Mouse (Mus musculus): ENCODE measurements at regions not wholly inside any gene's neighbourhood (a gene's known extent, or its start where the extent isn't known, plus 50 kb on each side); places are given as distances from the start of the nearest gene placed in this dataset.

GRCm38 (mm10) chr5:64467856-64468255, 311.8 kb downstream of the Tbc1d1 start:
- Histone ChIP-seq H3K27me3 (replicated peaks) (no peaks in the 10 kb centered on the region), H3K4me3 (no peak overlapping the region), H3K9ac (no peak overlapping the region), H3K9me3 (no peaks in the 10 kb centered on the region), H3K36me3 (no peaks in the 10 kb centered on the region), H3K27ac (no peak overlapping the region), H3K4me1 (no peaks in the 10 kb centered on the region), H3K4me2 (replicated peaks) (no peak overlapping the region)
- WGBS: 92% methylated on average over 3 of the region's 3 CpGs
- no peak for ATAC-seq (ENCODE audit: low FRiP score, low read depth)

- Histone ChIP-seq H3K27me3 (replicated peaks) (no peaks in the 10 kb centered on the region), H3K36me3 (no peaks in the 10 kb centered on the region), H3K4me3 (no peak overlapping the region), H3K9ac (no peak overlapping the region), H3K27ac (no peak overlapping the region), H3K4me2 (replicated peaks) (no peak overlapping the region), H3K4me1 (no peaks in the 10 kb centered on the region), H3K9me3 (no peaks in the 10 kb centered on the region)
- no peak for ATAC-seq (ENCODE audit: low FRiP score, low read depth)
- 85% methylated on average over 7 of the region's 7 CpGs for WGBS
Measured at GRCm38 (mm10) chr5:64468307-64468706, 312.2 kb downstream of the Tbc1d1 start.

DNA sequence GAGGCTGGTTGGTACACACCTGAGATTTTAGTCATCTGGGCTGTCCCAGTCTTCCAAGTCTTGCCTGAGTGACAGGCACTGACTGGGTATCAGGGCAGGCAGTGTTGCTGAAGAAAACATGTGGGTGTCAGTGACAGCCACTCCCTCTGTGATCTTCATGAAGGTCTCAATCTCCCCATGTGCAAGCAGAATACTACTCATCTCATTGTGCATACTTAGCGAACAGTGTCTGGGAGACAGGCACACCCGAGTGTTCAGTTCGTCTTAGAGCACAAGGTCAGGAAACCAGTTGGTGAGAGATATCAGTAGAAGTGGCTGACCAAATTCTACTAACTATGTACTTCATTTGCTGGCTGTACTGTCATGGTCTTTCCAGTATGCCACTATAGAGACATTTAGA, 315.9 kb downstream of the Tbc1d1 start:
- ATAC-seq (ENCODE audit: low FRiP score, low read depth): no peak
- Histone ChIP-seq H3K36me3 (no peaks in the 10 kb centered on the region), H3K9ac (no peak overlapping the region), H3K4me1 (peaks cover 5% of the 10 kb centered on the region; the same call in 1 of the 2 replicates), H3K4me3 (no peak overlapping the region), H3K27me3 (replicated peaks) (0 out of 2 replicates have a peak, but pooled peaks cover 5% of the 10 kb centered on the region), H3K4me2 (replicated peaks) (no peak overlapping the region), H3K27ac (no peak overlapping the region), H3K9me3 (no peaks in the 10 kb centered on the region)
- WGBS: 92% methylated on average over 3 of the region's 3 CpGs

- no peak overlapping the region for H3K27ac ChIP-seq
- no peak overlapping the region for H3K4me3 ChIP-seq
- 87% methylated on average over 10 of the region's 10 CpGs for WGBS
- 0 out of 2 replicates have a peak, but pooled peaks cover 5% of the 10 kb centered on the region for H3K27me3 ChIP-seq (replicated peaks)
- H3K36me3 ChIP-seq: no peaks in the 10 kb centered on the region
- peaks cover 6% of the 10 kb centered on the region; the same call in 1 of the 2 replicates for H3K4me1 ChIP-seq
- no peak overlapping the region for H3K4me2 ChIP-seq (replicated peaks)
- no peak for ATAC-seq (ENCODE audit: low FRiP score, low read depth)
- no peak overlapping the region for H3K9ac ChIP-seq
- no peaks in the 10 kb centered on the region for H3K9me3 ChIP-seq
Measured at GRCm38 (mm10) chr5:64472415-64472814, 316.3 kb downstream of the Tbc1d1 start.

DNA sequence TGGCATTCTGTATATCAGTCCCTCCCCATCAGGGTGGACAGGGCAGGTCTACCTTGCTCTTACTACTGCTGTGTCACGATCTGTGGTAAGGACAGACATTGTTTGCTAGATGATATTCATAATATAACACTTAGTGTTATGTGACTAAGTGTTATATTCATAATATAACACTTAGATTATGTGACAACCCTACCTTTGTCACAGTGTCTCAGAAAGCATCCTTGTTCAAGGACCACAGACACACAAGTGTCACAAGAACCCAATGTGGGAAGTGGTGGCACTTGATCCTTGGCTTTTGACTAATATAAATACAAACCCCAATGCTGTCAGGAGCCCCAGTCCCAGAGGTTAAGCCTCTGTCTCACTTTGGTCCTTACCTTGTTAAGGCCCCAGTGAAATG, 318.8 kb downstream of the Tbc1d1 start:
- Histone ChIP-seq H3K27me3 (replicated peaks) (0 out of 2 replicates have a peak, but pooled peaks cover 5% of the 10 kb centered on the region), H3K4me3 (no peak overlapping the region), H3K4me1 (peaks cover 6% of the 10 kb centered on the region; the same call in 1 of the 2 replicates), H3K36me3 (no peaks in the 10 kb centered on the region), H3K27ac (no peak overlapping the region), H3K4me2 (replicated peaks) (no peak overlapping the region), H3K9ac (no peak overlapping the region), H3K9me3 (no peaks in the 10 kb centered on the region)
- no peak for ATAC-seq (ENCODE audit: low FRiP score, low read depth)
- WGBS: 91% methylated on average over 1 of the region's 1 CpGs

DNA sequence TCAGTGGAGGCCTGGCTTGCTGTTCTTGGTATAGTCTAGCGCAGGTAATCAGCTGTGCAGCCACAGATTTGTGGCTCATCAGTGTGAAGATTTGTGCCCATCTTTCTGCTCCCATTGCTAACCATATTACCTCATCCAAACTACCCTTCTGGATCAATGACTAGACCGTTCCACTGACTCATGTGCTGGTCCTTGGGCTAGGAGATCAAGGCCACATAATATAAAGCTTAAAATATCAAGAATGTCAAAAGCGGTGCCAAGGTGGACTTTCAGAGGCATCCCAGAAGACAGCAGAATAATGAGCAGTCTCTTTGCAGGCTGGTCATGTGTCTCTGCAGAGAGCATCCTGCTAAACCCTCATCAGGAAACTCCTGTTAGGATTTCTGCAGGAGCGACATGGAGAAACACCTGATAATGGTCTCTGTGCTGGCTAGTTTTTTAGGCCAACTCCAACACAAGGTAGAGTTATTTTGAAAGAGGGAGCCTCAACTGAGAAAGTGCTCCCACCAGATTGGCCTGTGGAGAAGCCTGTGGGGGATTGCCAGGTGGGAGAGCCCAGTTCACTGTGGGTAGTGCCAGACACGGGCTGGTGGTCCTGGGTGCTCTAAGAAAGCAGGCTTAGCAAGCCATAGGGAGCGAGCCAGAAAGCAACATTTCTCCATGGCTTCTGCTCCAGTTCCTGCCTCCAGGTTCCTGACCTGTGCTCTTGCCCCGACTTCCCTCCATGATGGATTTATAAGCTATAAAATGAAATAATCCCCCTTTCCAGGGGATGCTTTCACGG, 319.8 kb downstream of the Tbc1d1 start:
- Histone ChIP-seq H3K9me3 (no peaks in the 10 kb centered on the region), H3K4me3 (no peak overlapping the region), H3K4me1 (peaks cover 6% of the 10 kb centered on the region; the same call in 1 of the 2 replicates), H3K27me3 (replicated peaks) (0 out of 2 replicates have a peak, but pooled peaks cover 5% of the 10 kb centered on the region), H3K4me2 (replicated peaks) (no peak overlapping the region), H3K9ac (no peak overlapping the region), H3K27ac (no peak overlapping the region), H3K36me3 (no peaks in the 10 kb centered on the region)
- ATAC-seq (ENCODE audit: low FRiP score, low read depth): no peak; the same call in 1 of the 2 replicates
- WGBS: 66% methylated on average over 8 of the region's 8 CpGs

DNA sequence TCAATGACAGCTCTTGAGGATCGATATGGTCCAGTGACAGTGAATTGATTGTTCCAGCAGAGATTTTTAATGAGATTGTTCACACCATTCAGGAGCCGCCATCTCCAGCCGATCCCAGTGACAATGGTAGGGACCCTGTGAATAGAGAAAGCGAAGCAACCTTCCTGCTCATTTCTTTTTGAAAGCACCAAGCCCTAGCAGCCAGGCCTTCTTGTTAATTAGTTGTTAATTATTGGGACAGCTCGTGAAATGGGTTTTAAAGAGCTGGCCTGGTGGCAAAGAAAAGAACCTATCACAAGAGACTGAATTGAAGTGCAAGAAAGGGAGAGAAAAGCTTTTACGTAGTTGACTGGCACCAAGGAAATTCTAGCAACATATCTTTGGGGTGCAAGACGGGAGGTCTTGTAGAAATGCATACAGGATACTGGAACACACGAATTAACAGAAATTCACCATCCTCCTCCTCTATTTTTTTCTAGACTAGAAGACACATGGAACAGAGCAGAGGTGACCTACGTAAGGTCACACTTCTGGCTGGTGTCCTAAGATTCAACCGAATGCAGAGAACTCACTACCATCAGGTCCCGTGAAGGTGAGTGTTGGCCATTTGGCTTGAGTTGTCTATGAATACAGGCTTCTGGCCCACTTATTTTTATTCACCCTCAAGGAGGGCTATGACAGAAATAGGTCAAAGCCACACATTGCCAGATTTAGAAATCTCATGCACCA, 320.7 kb downstream of the Tbc1d1 start:
- Histone ChIP-seq H3K9ac (no peak overlapping the region), H3K4me2 (replicated peaks) (no peak overlapping the region), H3K27ac (no peak overlapping the region), H3K9me3 (no peaks in the 10 kb centered on the region), H3K4me3 (no peak overlapping the region), H3K36me3 (no peaks in the 10 kb centered on the region), H3K4me1 (peaks cover 6% of the 10 kb centered on the region; the same call in 1 of the 2 replicates), H3K27me3 (replicated peaks) (0 out of 2 replicates have a peak, but pooled peaks cover 5% of the 10 kb centered on the region)
- ATAC-seq (ENCODE audit: low FRiP score, low read depth): peak; percentile 61
- 40% methylated on average over 11 of the region's 11 CpGs for WGBS

GRCm38 (mm10) chr5:64478143-64478542, 322.0 kb downstream of the Tbc1d1 start:
- H3K4me2 ChIP-seq (replicated peaks): no peak overlapping the region
- no peak overlapping the region for H3K9ac ChIP-seq
- H3K9me3 ChIP-seq: no peaks in the 10 kb centered on the region
- WGBS: 91% methylated on average over 13 of the region's 13 CpGs
- H3K4me3 ChIP-seq: no peak overlapping the region
- ATAC-seq (ENCODE audit: low FRiP score, low read depth): no peak
- no peaks in the 10 kb centered on the region for H3K36me3 ChIP-seq
- peaks cover 6% of the 10 kb centered on the region; the same call in 1 of the 2 replicates for H3K4me1 ChIP-seq
- 0 out of 2 replicates have a peak, but pooled peaks cover 5% of the 10 kb centered on the region for H3K27me3 ChIP-seq (replicated peaks)
- no peak overlapping the region for H3K27ac ChIP-seq

DNA sequence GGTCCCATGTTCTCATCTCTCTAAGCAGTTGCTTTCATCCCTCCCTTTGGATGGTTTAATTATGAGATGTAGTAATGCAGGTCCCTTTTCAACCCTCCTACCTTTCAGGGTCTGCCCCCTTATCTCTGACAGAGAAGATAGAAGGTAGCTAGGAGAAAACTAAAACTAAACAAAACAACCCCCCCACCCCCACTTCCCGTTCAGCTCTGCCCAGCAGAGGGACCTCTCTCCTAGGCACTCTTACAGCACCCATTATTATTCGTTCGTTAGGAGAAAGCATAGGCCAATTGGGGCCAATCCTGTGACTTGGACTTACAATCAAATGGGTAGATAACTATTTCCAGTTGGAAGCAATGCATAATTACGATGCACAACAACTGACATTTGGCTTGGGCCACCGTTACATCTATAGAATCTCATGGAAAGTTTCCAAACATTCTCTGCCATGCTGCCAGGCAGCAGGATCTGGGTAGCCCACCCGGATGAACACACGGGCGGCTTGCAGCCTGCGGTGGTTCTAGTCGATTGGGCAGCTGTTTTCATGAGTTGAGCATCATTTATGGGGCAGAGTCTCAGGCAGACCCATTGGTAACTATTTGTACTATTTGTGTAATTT, 322.6 kb downstream of the Tbc1d1 start:
- Histone ChIP-seq H3K27me3 (replicated peaks) (0 out of 2 replicates have a peak, but pooled peaks cover 5% of the 10 kb centered on the region), H3K4me3 (no peak overlapping the region), H3K4me1 (peaks cover 6% of the 10 kb centered on the region; the same call in 1 of the 2 replicates), H3K36me3 (no peaks in the 10 kb centered on the region), H3K9ac (no peak overlapping the region), H3K27ac (no peak overlapping the region), H3K4me2 (replicated peaks) (no peak overlapping the region), H3K9me3 (no peaks in the 10 kb centered on the region)
- no peak for ATAC-seq (ENCODE audit: low FRiP score, low read depth)
- 85% methylated on average over 10 of the region's 10 CpGs for WGBS

GRCm38 (mm10) chr5:64479315-64479714, 323.2 kb downstream of the Tbc1d1 start:
- Histone ChIP-seq H3K27me3 (replicated peaks) (0 out of 2 replicates have a peak, but pooled peaks cover 5% of the 10 kb centered on the region), H3K9me3 (no peaks in the 10 kb centered on the region), H3K27ac (no peak overlapping the region), H3K4me2 (replicated peaks) (no peak overlapping the region), H3K9ac (no peak overlapping the region), H3K4me1 (peaks cover 6% of the 10 kb centered on the region; the same call in 1 of the 2 replicates), H3K4me3 (no peak overlapping the region), H3K36me3 (no peaks in the 10 kb centered on the region)
- 73% methylated on average over 8 of the region's 8 CpGs for WGBS
- ATAC-seq (ENCODE audit: low FRiP score, low read depth): no peak

- Histone ChIP-seq H3K9ac (no peak overlapping the region), H3K4me2 (replicated peaks) (no peak overlapping the region), H3K9me3 (no peaks in the 10 kb centered on the region), H3K27ac (no peak overlapping the region), H3K27me3 (replicated peaks) (no peaks in the 10 kb centered on the region), H3K4me3 (no peak overlapping the region), H3K36me3 (no peaks in the 10 kb centered on the region), H3K4me1 (peaks cover 5% of the 10 kb centered on the region; the same call in 1 of the 2 replicates)
- ATAC-seq (ENCODE audit: low FRiP score, low read depth): no peak
- 89% methylated on average over 3 of the region's 3 CpGs for WGBS
Measured at GRCm38 (mm10) chr5:64485043-64485442, 318.1 kb upstream of the Klf3 start.

DNA sequence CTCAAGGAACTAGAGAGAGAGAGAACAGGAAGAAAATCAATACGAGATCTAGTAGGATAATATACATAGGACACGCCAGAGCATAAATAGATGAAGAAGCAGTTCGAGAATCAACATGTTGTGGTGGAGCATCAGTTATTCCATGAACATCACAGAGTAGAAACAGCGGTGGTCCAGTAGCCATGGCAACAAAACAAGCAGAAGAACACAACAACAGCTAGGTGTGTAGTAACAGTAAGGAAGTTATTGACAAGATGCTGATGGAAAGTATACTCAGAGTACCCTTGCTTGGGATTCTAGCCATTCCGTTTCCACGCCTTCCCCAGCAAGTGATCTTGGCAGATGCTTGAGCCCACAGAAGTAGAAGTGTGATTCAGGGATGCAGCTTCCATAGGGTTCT, 317.3 kb upstream of the Klf3 start:
- Histone ChIP-seq H3K9me3 (no peaks in the 10 kb centered on the region), H3K27me3 (replicated peaks) (no peaks in the 10 kb centered on the region), H3K9ac (no peak overlapping the region), H3K4me2 (replicated peaks) (no peak overlapping the region), H3K27ac (no peak overlapping the region), H3K4me1 (peaks cover 10% of the 10 kb centered on the region; the same call in 1 of the 2 replicates), H3K36me3 (no peaks in the 10 kb centered on the region), H3K4me3 (no peak overlapping the region)
- WGBS: 91% methylated on average over 6 of the region's 6 CpGs
- no peak for ATAC-seq (ENCODE audit: low FRiP score, low read depth)

Measured in neural tube, embryonic 12.5 days (tissue).